Mouse (Mus musculus) urinary bladder, adult 18-20 months (tissue): Measurements from ENCODE around the gene Cdkn2aipnl.

Source experiments
- DNase-seq, 2 experiments: peaks; one replicate each; pipeline ENCODE4 v3.0.0; 2022; ENCODE audit warnings: low spot score in 2 of 2, mixed read lengths in 2 of 2

The Cdkn2aipnl gene

DNA sequence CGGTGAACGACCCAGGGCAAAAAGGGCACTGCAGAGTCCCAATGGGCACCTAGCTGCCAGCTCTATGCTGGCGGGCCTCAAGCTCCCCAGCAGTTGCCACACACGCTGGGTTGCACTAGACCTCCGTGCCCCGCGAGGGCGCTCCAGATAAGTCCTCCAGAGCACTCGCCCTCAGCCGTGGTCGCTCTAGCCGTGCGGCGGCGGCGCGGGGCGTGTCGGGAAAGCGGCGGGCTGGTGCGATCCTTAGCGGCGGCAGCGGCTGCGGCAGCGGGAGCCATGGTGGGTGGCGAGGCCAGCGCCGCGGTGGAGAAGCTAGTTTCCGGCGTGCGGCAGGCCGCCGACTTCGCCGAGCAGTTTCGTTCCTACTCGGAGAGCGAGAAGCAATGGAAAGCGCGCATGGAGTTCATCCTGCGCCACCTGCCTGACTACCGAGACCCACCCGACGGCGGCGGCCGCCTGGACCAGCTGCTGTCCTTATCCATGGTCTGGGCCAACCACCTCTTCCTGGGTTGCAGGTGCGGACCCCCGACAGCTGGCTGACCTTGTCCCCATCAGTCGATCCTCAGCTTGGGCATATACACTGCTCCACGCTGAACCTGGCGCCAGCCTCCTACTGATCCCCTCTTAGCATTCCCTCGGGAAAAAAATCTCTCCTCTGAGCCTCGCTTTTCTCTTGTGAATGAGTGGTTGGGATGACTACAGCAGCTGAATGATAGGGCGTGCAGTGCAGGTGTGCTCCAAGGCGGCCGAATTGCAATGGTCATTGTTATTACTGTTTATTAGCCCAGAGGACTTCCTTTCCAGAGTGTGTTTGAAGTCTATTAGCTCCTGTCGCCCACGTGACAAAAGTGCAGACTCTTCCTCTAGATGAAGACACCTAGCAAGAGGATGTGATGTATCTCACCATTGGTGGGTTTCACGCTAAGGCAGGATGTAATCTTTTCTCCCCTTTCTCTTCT is at the start of gene Cdkn2aipnl:
Gene Cdkn2aipnl, plus strand, starts transcription at position 219 of the 959 bp plus-strand sequence.
- DNase-seq, result peak; percentile 94 to 99

DNA sequence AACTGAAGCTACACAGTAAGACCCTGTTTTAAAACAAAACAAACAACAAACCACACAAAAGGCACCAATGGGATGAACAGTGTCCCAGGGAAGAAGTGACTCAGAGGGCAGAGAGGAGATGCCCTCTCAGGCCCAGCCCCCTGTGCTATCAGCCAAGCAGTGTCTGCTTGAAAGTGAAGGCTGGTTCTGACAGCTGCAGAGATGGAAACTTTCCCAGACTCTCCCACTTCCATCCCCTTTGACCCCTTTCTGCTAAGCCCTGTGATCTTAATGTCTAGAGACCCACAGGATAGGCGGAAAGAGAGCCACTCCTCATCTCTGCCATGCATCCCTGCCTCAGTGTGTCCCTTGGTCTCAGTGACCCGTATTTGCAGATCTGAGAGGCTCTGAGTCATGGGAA is 49.5 kb upstream of the Cdkn2aipnl start:
- DNase-seq, result no peak

DNA sequence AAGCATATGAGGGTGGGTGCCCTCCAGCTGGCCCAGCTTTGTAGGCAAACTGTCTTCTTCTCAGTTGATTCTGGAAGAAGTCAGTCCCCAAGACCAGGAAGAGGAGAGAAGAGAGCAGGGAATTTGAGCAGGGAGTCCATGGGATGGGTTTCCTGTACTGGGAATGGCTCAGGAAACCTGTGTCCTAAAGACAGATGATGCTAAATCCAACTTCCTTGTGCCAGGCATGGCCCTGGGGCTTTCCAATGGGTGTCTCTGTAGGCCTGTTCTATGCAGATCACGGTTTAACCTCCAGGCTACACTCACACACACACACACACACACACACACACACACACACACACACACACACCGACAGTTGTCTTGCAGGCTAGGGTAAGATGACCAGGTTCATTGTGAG is 48.9 kb upstream of the Cdkn2aipnl start:
- no peak for DNase-seq

DNA sequence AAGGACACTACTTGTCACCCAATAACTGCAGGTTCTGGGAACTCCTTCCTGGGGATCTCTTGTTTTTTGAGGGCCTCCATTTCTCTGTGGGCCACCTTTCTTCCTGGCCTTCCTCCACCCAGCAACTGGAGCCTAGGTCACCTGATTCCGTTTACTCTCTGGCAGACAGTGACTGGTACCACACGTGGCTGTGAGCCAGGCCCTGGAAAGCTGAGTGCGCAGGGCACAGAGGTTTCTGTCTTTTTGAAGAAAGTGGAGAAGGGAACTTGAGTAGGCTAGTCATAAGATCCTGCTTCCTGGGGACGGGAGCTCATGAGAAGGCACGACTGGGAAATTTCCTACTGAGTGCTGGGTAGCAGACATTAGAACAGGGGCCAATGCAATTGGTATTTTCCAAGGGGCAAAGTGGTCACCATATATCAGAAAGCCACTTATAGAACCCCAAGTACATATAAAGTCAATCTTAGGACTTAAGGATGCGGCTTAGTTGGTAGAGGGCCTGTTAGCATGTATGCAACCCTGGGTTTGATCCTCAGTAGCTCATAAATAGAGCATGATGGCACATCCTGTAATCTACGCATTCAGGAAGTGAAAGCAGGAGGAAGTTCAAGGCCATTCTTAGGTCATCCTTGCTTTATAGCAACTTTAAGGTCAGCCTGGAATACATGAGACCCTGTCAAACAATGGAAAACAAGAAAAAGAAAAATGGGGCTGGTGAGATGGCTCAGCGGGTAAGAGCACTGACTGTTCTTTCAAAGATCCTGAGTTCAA is 45.9 kb upstream of the Cdkn2aipnl start:
- DNase-seq, result no peak

DNA sequence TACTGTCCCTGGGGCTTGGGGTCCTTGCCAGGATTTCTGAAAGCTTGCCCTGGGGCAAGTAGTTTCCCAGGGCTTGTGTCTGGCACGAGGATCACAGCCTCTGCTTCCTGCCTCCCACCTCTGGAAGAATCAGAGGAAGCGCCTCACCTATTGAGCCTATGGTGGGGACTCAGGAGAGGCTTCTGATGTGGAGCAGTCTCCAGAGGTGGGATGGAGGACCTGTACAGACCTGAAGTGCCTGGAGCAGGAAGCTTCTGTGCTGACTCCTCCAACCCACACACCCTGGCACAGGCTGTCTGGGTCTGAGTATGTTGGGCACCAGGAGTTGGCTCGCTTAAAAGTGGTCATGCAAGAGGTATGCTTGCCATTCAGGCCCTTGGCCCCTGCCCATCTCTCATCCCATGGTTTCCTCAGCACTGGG is 45.0 kb upstream of the Cdkn2aipnl start:
- DNase-seq, result peak in 1 of 2 experiments; percentile 10

DNA sequence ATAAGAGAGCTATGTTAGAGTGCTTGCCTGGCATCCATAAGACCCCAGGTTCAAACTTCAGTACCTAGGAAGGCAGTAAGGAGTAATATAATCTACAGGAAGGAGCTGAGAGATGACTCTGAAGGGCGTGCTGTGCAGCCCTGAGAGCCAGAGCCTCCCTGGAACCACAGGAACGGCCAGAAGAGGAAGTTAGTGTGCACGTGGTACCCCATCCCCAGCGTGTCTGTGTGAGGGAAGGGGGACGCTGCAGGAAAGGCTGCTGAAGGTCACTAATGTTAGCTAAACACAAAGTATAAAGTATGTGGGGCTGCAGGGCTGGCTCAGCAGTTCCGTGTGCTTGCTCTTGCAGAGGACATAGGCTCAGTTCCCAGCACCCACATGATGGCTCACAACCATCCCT is 41.9 kb upstream of the Cdkn2aipnl start:
- no peak for DNase-seq

DNA sequence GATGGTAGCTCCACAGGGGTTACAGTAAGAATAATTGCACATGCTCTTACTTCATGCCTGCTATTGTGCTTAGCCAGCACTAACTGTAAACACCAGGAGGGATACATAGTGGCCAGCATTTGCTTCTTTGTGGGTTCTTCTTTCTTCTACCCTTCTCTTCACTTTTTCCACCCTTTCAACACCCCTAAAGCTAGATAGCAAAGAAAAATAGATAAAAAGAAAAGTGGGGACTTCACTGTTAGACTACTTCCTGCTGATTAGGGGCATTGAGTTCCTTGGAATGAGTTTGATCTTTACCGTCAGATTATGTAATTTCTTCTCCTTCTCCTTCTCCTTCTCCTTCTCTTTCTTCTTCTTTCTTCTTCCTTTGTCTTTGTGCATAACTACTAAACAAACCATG is 41.1 kb upstream of the Cdkn2aipnl start:
- DNase-seq, result no peak

DNA sequence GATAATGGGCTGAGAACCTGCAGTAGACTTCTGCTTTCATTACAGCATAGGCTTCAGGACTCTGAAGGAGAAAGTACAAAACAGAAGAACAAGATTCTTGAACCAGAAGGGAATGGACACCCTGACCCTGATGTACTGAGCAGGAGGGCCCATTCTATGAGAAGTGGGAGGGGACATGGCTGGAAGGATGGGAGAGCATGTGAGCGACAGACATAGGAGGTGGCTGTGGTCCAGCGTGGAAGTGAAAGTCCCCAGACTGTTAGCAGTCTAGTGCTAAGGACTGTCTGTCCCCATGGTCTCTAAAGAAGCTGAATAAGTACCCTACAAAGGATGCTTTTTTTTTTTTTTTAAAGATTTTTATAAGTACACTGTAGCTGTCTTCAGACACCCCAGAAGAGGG is 40.4 kb upstream of the Cdkn2aipnl start:
- no peak for DNase-seq

DNA sequence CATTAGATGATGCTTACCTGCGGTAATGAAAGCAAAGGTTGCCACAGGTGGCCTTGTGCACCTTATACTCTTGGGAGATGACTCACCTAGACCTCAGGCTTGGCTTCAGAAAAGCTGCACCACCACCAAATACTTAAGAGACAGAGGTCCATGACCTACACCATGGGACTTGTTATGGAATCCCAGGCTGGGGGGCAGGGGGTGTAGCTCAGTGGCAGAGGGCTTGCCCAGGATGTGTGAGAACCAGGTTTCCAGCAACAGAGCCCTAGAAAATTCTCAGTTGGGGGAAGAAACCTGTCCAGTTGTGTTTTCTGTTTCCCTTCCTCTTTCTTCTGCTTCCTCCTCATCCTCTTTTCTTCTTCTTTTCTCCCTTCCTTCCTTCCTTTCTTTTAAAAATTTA is 36.3 kb upstream of the Cdkn2aipnl start:
- DNase-seq, result no peak

DNA sequence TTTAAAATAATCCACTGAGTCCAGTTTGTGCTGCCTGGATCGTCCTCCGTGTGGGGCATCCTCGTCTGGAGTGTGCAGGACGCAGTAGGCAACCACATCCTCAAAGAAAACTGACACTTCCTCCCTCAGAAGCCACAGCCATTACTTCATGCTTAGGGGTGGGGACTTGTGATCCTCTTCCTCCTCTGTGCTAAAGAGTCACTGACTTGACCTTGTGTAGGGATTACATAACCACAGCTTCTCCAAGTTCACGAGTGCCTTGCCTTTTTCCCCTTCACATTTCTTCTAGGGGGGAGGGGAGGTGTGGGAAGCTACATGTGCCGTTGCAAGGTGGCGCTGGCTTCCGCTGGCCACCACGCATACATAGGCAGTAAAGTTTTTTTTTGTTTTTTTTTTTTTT is 35.7 kb upstream of the Cdkn2aipnl start:
- DNase-seq, result no peak

DNA sequence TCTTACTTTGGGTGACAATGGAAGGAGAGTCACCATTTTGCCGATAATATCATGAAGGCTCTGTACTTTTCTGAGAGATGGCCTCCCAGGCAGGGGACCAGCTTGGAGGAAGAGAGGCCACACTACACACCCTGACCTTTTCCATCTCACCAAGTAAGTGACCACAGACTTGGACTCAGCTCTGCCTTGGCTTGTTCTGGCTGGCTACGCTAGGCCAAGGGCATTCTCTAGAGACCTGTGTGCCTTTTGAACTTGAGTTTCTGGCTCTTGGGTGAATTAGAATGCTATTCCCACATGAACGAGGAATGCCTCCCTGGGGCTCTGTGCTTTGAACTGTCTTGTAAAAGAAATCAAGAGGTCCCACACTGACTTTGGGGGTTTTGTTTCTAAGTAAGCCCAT is 33.2 kb upstream of the Cdkn2aipnl start:
- DNase-seq, result no peak

DNA sequence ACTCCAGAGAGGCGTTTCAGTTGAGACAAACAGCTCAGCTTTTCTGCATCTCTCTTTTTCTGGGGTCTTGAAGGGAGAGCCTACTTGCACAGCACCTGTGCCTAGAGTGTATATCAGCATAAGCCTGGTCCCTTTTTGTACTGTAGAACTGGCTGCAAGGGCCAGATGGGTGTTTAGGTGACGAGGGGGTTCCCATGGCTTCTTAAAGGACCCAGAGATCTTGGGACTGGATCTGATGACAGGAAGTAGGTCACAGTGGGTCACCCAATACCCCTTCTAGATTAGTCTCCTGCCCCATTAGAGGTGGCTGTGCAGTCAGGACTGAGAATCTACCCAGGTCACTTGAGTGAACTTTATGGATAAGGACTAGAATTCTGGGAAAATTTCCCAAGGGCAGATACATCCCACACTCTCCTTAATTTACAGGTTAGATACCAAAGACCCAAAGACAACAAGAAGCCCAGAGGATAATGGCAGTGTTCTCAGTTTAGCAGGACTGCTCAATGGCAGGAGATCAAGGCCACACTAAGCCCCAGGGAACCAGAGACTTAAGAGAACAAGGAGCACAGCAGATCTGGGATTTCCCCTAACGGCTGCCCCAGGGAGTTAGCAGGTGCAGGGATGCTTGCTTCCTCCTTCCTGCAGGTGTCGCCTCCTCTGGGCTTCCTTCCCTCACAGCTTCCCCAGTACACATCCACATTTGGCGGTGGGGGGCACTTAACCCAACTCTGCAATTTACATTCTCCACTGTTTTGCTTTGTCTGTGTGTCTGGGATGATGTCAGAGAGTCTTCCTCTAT is 31.6 kb upstream of the Cdkn2aipnl start:
- no peak for DNase-seq

DNA sequence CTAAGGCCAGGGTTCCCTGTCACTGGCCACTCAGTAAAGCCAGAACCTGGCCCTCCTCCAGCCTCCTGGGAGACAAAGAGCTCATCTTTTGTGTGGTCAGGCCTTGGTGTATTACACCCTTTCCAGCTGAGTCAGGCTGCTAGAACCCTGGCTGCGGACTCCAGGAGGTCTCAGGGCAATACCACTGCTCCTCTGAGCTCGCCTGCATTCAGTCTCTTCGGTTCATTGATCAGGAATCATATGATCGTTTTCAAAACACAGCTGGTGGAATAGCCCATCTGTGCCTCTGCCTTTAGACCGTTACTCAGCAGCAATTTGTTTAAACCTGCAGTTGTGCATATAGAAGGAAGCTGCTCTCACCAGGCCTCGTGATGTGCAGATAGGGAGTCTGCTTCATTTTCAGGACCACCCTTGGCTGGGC is 30.1 kb upstream of the Cdkn2aipnl start:
- no peak for DNase-seq

DNA sequence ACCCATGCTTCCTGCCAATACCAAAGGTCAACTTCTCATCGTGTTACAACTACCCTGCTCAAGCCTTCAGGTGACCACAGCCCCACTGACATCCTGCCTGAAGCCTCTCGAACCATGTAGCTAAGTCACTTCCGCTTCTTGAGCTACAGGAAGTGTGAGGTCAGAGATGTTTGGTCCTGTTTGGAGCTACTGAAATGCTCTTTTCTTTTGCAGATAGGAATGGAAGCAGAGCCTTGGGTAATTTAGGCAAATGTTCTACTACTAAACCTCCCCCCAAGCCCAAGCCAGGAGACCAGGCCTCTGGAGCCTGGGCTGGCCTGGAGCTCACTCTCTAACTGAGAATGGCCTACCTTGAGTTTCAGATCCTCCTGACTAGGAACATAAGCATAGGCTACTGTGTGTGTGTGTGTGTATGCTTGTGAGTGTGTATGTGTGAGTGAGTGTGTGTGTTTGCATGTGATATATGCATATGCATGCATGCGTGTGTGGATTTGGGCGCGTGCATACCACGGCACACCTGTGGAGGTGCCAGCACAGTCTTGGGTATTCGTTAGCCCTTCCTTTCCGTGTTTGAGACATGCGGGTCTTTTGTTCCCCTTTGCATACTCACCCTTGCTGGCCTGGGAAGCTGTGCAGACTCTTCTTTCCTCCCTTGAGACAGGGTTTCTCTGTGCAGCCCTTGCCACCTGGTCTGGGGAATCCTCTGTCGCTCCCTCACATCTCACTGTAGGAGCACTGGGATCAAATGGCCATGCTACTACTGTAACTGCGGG is 28.5 kb upstream of the Cdkn2aipnl start:
- no peak for DNase-seq

DNA sequence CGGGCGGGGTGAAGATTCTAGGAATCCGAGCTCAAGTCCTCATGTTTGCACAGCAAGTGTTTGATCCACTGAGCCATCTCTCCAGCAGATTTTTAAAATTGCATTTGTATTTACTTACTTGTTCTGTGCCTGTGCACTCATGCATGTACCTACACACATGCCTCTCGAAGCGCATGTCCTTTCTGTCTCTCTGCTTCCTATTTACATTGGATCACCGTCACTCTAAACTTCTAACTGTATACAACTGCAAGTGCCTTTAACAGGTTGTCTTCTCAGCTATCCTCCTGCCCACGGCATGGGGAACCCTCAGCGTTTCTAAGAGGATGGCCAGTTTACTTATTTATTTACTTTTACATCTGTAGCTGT is 27.9 kb upstream of the Cdkn2aipnl start:
- no peak for DNase-seq

DNA sequence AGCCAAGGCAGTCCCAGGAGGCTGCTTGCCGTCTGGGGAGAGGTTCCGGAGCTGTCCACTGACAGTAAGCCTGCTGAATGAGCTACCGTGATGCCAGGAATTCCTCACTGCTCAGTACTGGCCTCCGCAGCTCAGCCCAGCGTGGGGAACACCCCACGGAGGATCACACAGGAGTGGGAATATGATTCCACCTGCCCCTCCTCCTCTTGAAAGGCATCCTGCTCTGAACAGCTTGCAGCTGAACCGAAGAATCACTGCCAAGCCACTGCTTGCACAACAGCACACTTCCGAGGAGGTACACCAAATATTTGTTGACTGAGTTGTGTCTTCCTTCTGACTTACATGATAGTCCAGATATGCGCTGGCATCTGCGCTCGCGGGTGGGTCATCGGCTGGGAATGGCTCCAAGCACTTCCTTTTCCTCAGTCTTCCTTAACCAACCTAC is 26.9 kb upstream of the Cdkn2aipnl start:
- peak in 1 of 2 experiments; percentile 40 for DNase-seq

DNA sequence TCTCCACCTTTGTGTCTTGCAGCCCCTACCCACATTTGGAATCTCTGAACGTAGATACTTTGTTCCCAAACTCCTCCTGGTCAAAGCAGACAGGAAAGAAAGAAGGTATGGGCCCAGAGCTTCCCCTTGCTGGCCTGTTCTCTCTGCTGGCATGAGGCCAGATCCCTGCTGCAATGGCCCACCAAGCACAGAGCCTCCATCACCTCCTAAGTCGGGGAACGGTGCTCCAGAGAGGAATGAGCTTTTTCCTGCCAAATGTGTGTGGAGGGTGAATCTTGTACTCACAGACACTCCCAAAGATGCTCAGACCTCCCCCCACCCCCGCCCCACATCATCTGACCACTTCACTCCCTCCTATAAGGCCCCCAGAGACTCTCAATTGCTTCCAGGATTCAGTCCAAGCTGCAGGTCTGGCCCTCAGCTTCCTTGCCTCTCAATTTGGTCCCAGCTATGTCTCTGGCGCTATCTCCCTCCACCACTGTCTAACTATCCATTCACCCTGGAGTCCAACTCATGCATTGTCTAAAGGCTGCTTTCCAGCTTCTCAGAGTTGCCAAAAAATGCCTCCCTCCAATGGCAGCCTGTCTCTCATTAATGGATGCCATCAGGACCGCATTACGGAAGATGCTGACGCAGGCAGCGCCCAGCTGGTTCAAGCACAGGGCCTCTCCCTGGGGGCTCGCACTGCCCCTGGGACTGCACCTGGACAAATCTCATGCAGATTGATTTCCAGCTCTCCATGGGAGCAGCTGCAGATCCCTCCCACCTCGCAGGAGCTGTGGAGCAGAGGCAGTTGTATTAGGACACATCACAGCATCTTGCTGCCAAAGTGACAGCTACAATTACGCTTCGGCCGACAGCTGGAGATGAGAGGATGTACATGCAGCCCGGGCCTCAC is 24.6 kb upstream of the Cdkn2aipnl start:
- no peak for DNase-seq

DNA sequence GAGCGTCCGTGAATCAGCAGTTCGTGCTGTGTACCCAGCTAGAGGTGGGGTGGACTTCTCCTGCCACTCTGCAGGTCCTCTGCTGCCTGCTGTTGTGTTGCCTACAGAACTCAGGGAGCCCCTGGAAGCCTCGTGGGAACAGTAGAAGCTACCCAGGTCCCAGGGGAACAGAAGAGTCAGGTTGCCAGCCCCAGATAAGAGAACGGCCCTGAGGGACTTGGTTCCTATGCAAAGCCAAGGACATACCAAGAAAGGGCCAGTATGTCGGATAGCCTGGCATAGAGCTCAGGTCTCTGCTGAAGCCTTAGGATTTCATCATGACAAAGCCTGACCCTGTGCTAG is 24.0 kb upstream of the Cdkn2aipnl start:
- DNase-seq, result no peak

DNA sequence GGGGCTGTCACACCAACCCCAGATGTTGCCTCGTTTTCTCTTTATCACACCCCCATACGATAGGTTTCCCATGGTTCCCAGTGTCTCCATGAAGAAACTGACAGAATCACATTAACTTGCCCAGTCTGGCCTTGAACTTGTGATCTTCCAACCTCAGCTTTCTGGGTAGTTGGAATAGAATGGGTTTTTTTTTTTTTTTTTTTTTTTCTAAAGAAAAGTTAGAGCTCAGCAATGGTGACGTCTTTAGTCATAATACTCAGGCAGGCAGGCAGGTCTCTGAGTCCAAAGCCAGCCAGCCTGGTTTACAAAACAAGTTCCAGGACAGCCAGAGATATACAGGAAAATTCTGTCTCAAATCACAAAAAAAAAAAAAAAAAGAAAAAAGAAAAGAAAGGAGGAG is 23.2 kb upstream of the Cdkn2aipnl start:
- DNase-seq, result no peak

DNA sequence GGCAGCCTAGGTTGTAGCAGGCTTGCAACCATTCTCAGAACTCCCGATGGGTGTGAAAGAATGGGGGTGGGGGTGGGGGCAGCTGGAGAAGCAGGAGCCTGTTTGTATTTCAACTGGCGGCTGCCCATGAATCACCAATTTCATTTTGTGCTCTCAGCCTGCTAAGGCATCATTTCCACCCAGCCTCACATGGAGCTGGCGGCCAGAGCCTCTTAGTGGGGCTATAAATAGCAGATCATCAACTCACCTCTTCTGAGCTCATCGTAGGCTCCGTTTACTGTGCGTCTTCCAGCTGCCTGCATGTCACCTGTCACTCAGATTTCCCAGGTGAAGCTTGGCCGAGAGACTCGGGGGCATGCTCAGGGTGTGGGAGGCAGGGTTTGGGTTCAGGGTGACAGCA is 21.9 kb upstream of the Cdkn2aipnl start:
- no peak for DNase-seq
